Mouse (Mus musculus) left cerebral cortex, adult 8-10 months (tissue): ENCODE data around the gene Casz1. TPM values are rescaled to one million over a fixed set of nuclear protein-coding genes. Genes with fewer than 3 reads are reported as not detected.

ENCODE experiments used
- DNase-seq, 2 experiments: peaks; one replicate each; pipeline ENCODE4 v3.0.0; 2022; ENCODE audit warnings: low spot score in 2 of 2
- total RNA-seq, 4 experiments: library from RNA; stranded (reverse); gene quantifications; 2 replicates each; pipeline ENCODE4 v1.2.4; 2022

Casz1 gene
- total RNA-seq, 4 experiments from 2014 or later: 1.2 to 2.4 (median 1.7) TPM

GRCm38 (mm10) chr4:148930721-148931229, 126.5 kb downstream of the Casz1 start:
- no peak for DNase-seq

- DNase-seq: no peak
Observed at GRCm38 (mm10) chr4:148933109-148933508, 128.9 kb downstream of the Casz1 start.

DNA sequence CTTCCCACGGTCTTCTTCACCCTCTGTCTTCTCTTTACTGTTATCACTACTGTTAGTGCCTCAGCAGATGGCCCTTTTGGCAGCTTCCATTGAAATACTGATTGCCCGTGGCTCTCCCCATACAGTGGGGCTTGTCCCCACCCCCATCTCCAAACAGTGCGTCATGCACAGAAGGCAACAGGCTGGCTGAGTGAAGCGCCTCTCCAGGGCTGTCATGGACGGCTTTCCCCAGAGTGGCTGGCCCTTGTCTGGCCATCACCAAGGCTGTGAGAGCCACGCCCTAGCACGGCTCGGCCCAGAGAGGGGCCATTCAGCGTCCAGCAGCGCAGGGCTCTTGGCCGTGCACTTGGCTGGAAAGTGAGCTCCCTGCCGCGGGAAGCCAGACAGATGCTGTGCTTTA, 131.0 kb downstream of the Casz1 start:
- DNase-seq: no peak

GRCm38 (mm10) chr4:148936111-148936510, 131.9 kb downstream of the Casz1 start:
- no peak for DNase-seq

GRCm38 (mm10) chr4:148936727-148937126, 132.5 kb downstream of the Casz1 start:
- no peak for DNase-seq

- no peak for DNase-seq
Observed at GRCm38 (mm10) chr4:148938546-148938945, 134.3 kb downstream of the Casz1 start.

DNA sequence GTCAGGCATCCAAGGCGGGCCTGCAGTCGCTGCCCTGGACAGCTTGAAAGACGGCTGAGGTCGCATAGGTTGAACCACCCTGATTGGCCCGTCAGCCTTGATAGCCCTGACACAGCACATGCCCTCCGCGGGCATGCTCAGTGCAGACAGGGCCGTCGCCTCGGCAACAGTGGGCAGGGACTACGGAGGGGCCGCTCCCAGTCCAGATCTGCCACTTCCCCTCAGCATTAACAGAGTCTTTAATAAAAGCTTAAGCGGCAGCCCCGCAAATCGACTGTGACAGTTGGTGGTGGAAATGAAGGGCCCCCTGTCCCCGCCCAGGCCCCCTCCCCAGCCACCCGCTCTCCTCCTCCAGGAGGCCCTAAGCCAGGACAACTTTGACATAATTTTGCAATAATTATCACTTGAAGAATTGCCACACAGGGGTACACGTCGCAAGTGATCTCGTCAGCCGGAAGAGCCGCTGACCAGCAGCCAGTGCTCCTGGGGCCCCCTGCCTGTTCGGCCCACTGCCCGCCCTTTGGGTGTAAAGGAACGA, 136.5 kb downstream of the Casz1 start:
- no peak for DNase-seq

- DNase-seq: no peak
Observed at GRCm38 (mm10) chr4:148941321-148941720, 137.1 kb downstream of the Casz1 start.

DNA sequence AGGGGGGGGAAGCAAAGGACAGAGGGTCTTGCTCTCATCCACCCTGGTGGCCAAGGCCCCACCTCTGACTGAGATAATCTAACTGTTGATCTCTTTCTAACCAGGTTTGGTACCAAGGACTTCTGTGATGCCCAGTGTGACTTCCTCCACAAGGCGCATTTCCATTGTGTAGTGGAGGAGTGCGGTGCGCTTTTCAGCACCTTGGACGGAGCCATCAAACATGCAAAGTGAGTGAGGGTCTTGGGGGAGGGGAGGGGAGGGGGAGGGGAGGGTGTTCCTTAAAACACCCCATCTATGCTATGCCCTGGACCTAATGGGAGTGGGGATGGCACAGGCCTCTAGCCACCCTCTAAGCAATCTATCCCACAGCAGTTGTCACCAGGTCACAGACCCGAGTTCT, 138.9 kb downstream of the Casz1 start:
- no peak for DNase-seq

GRCm38 (mm10) chr4:148945476-148945881, 141.2 kb downstream of the Casz1 start:
- DNase-seq: peak in 1 of 2 experiments; percentile 49

GRCm38 (mm10) chr4:148946071-148946470, 141.8 kb downstream of the Casz1 start:
- no peak for DNase-seq

DNA sequence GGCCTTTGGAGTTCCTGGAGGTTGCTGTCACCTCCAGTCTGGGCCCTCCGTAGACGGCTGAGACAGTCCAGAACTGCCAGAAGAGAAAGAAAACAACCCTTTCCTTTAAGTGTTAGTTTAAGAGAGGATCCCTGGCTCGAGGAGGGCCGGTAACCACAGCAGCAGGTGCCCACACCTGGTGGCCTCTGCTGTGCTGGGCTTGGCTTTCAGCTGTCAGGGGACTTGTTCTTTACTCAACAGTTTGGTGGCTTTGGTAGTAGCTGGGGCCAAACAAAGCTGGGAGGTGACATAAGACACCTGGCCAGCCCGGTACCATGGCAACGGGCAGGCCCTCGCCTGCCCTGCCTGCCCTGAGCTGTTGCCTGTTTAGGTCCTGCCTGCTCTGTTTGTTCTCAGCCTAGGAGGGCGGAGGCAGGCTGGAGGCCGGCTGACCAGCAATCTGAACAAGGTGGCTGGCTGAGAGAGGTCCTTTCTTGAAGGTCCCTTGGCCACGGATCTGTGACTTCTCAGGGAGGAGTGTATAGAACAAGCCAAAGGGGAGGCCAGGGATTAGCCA, 143.7 kb downstream of the Casz1 start:
- no peak for DNase-seq

DNA sequence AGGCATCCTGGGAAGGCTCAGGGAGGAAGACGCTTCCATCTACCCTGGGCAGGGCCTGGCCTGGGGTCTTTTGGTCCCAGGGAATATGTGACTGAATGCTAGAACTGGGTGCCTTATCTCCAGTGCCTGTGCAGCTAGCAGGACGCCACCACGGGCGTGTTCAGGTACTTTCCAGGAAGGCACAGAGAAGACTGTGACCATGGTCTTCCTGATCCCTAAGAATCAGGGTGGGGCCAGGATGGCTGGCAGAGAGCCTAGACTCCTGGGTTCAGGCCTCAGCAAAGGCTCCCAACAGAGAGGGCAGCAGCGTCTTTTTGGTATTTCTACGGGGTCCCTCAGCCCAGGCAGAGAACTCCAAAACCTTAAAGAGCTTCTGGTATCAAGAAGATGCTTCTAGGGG, 146.3 kb downstream of the Casz1 start:
- DNase-seq: no peak

DNA sequence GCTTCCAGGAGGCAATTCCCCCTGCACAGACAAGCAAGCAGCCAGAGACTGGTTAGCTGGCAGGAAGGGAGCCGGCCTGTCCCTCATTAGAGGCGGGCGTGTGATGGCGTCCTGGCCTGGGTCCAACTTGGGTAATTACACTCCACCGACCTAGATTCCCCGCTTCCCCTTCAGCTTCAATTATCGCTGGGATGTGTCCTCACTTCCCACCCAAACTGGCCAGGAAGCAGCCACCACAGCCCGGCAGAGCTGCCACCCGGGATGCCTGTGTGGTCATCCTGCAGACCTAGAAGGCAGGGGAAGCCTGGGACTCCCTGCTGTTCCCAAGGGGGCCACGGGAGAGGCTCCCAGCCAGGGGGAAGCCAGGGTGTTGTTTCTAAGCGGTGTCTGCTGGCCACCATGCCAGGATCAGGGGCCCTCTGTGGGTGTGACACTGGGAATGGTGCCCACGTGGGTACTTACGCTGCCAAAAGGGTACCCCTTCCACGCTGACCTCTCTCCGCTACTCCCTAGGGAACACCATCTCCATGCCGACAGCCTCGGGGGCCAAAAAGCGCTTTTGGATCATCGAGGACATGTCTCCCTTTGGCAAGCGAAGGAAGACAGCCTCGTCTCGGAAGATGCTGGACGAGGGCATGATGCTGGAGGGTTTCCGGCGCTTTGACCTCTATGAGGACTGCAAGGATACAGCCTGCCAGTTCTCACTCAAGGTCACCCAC, 146.9 kb downstream of the Casz1 start:
- no peak for DNase-seq

- peak in 1 of 2 experiments; percentile 43 for DNase-seq
Observed at GRCm38 (mm10) chr4:148951821-148952291, 147.6 kb downstream of the Casz1 start.

GRCm38 (mm10) chr4:148952328-148953222, 148.3 kb downstream of the Casz1 start:
- DNase-seq: peak in 1 of 2 experiments; percentile 15

- DNase-seq: no peak
Observed at GRCm38 (mm10) chr4:148955131-148955813, 151.0 kb downstream of the Casz1 start.

DNA sequence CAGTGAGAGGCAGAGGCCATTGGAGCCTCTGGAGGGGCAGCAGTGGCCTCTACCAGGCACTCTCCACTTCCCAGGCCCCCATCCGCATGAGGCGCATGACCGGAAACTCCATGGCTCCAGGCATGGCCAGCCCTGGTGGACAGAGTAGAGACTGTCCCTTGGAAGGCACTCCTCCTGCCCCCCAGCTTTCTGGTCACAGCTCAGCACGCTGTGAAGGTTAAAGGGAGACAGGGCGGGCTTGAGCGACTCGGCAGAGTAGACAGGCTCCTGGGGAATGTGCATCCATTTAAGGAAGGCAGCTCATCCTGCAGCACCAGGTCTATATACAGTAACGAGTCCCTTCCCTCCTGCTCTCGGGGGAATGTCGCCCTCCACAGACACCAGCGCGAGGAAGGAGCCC, 155.8 kb downstream of the Casz1 start:
- no peak for DNase-seq

- DNase-seq: no peak
Observed at GRCm38 (mm10) chr4:148961081-148961480, 156.9 kb downstream of the Casz1 start.

DNA sequence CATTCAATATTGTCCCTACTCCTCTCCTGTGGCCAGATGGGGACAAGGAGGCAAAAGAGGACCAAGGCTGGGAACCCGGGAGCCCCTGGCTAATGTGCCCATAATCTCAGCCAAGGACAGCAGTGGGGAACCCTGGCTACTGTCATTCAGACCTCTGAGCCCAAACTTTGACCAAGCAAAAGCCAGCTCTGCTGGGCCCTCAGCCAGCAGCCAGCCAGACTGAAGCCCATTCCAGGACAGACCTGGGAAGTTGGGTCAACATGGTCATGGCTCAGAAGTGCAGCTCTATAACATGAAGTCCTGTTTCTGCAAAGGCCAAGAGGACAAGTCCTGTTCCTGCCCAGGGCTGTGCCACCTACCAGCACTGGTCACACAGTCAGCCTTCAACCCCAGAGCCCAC, 157.9 kb downstream of the Casz1 start:
- DNase-seq: no peak
